Mouse (Mus musculus): ENCODE results near the gene Cpn2.

GRCm38 (mm10) chr16:30253374-30253773, 13.9 kb downstream of the Cpn2 start:
- TF ChIP-seq CTCF (IDR thresholded peaks at IDR 0.05; ENCODE audit: extremely low read depth, insufficient read depth, insufficient read length, insufficient replicate concordance) (no peak), POLR2A (IDR thresholded peaks at IDR 0.05; ENCODE audit: low read depth, low read length) (no peak)
